Mouse (Mus musculus) A20 (cell line): ENCODE data around the gene Pnp.
"Not testable (repeated sequence)": the region's sequence is repeated elsewhere in the genome, so short reads cannot be mapped to it uniquely, and the experiment has no call there.

Experiments
- DNase-seq: peaks from one replicate; pipeline ENCODE4 v3.0.0-alpha.2; 2011; ENCODE audit warnings: low read depth, low spot score

Gene Pnp

DNA sequence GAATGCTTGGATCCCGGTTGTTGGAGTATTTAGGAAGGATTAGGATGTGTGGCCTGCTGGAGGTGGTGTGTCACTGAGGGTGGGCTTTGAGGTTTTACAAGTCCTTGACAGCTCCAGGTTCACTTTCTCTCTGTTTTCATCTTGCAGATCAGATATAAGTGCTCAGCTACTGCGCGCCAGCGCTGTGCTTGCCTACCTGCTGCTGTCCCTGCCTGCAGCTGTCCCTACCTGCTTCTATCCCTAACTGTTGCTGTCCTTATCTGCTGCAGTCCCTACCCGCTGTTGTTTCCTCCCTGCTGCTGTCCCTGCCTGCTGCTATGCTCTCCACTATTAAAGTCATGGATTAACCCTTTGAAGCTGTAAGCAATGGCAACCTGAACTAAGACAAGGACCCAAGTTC lies 44.1 kb downstream of the Pnp start:
- no peak for DNase-seq

GRCm38 (mm10) chr14:50976674-50977073 lies 45.8 kb downstream of the Pnp start:
- no peak for DNase-seq

GRCm38 (mm10) chr14:50978451-50978850 lies 47.6 kb downstream of the Pnp start:
- DNase-seq, result not testable (repeated sequence)

DNA sequence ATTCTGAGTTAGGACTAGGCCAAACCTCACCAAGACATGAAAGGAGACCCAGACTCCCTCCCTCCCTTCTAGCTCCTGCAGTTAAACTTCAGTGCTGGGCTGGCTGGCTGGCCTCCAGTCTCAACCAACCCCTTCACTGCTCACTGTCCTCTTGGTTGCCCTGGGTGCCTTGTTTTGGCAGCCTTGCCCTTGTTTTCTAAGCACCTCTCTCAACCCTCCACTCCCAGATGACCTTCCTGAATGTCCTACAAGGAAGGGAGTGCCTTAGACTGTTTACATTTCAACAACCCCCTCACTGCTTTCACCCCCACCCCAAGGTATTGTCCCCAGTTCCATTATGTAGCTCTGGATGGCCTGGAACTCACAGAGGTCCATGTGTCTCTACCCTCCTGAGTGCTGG lies 48.7 kb downstream of the Pnp start:
- DNase-seq, result peak; percentile 0

DNA sequence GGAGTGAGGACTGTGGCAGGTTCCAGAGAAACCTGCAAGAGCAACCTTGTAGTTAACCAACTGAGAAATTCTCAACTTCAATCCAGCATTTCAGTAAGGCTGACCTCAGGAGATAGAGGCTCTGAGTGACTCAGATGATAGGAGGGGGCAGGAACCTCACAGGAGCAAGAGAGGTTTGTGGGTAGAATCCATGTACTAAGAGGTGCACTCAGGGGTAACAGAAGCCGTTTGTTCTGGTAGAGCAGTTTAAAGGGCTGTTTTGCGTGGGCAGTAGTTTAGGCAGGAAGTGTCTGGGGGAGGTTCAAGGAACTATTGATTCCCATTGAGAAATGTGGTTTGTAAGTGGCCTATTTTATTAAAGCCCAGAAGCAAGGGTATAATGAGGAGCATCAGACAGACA lies 50.3 kb downstream of the Pnp start:
- peak; percentile 19 for DNase-seq

DNA sequence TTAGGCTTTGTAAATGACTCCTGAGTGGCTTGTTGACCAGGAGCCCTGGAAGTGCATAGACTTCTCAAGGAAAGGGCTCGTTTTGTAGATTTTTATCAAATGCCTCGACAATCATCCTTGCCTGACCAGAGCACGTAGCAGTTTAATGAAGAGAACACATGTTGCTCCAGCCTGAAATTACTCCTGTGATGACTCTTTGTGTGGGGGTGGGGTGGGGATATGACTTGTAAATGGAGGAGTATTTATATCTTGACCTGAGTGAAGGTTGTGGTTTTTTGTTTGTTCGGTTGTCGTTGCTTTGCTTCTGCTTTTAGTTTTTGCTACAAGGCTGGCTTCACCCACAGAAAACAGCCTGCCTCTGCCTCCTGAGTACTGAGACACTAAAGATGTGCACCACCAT lies 51.0 kb downstream of the Pnp start:
- DNase-seq, result peak; percentile 67

DNA sequence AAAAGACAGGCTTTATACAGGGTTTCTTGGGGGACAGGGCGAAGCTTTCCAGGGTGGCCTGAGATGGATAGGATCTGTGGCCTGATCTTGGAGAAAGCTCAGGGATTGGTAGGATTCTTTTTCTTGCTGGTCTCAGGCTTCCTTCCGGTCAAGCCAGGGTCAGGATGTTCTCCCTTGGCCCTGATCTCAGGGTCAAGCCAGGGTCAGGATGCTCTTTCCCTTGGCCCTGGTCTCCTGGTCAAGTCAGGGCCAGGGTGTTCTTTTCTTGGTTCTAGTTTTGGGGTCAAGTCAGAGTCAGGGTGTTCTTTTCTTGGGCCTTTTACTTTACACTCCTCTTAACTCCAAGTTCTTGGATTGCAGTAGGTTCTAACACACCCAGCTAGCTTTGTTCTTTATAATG lies 56.8 kb downstream of the Pnp start:
- no peak for DNase-seq

GRCm38 (mm10) chr14:50991037-50991436 lies 60.2 kb downstream of the Pnp start:
- peak; percentile 30 for DNase-seq

- DNase-seq, result no peak
Measured at GRCm38 (mm10) chr14:50997088-50997487, 66.2 kb downstream of the Pnp start.

DNA sequence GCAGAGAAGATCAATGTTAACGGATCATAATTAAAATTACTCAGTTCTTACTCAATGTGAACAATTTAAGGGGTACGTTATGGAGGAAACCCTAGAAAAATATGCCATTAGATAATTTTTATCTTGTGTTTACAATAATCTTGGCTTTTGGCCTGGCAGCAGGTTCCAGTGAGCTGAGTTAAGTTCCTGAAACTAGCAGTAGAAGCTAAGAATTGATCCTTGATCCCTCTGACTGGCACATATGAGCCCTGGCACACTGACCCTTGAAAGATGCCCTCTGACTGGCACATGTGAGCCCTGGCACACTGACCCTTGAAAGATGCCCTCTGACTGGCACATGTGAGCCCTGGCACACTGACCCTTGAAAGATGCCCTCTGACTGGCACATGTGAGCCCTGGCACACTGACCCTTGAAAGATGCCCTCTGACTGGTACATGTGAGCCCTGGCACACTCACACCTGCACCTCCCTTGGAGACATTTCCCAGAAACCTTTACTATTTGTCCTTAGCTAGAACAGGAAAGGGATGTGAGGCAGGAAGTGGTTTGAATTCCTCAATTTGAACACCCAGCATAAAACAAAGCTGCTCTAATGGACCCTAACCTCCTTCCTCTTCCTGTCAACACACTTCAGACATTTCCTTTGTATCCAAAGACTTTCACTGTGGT lies 67.3 kb downstream of the Pnp start:
- DNase-seq, result no peak

DNA sequence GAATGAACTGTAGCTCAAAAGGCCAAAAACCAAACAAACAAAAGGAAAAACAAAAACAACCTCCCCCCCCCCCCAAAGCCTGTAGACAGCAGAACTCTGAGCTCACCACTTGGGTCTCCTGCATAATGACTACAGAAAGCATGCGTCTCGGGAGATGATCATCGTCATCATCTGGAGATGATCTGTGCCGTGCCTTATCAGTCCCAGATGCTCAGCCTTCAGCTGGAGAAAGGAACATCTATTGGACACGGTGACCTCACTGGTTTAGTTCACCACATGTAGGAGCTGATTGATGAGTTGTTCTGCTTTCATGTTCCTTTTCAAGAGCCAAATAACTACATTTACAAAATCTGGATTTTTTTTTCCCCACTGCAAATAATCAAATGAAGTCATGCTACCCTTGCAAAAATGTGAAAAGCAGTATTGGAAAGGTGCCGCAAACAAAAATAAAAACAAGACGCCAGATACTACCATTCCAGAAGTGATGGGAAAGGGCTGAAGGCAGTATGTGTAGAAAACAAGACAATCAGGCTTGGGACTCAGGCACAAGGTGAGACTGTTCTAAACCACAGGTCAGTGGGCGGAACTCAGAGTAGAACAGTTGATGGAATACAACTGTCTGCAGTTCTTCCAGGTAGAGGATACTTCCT lies 76.4 kb downstream of the Pnp start, which contains the start of gene Rnase10:
Gene Rnase10, plus strand, starts transcription at position 600 of the 650 bp plus-strand sequence.
- DNase-seq, result no peak

GRCm38 (mm10) chr14:51007914-51008713 lies 77.2 kb downstream of the Pnp start:
- DNase-seq, result no peak

- DNase-seq, result no peak
Measured at GRCm38 (mm10) chr14:51008781-51009180, 77.9 kb downstream of the Pnp start.

DNA sequence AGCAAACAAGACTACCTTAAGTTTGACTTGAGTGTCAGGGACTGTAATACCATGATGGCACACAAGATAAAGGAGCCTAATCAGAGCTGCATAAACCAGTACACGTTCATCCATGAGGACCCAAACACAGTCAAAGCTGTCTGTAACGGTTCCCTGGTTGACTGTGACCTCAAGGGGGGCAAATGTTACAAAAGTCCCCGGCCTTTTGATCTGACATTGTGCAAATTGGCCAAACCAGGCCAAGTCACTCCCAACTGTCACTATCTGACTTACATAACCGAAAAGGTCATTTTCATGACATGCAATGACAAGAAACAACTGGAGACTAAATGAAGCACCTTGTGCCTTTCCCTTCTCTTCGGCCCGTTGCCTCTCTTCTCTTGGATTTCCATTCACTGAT lies 78.7 kb downstream of the Pnp start:
- no peak for DNase-seq

GRCm38 (mm10) chr14:51014724-51015123 lies 83.8 kb downstream of the Pnp start:
- not testable (repeated sequence) for DNase-seq
